Mouse (Mus musculus) lung, embryonic 15.5 days (tissue): ENCODE measurements around the gene Gm26620. TPM values are rescaled to one million over a fixed set of nuclear protein-coding genes. Genes with fewer than 3 reads are reported as not detected.

ENCODE experiments used
- ATAC-seq: fragments of 200-750 bp; cut with Nextera tagmentation; 2 replicates; pipeline ENCODE4 v1.8.0; 2017; ENCODE audit warnings: moderate number of reproducible peaks, borderline replicate concordance; ENCODE audit not compliant: low FRiP score, low TSS enrichment; ENCODE audit errors: extremely low read depth
- H3K27ac ChIP-seq: fragments of 300-500 bp; sonication (generic); 2 replicates; pipeline ENCODE4 v1.5.1; 2015; ENCODE audit warnings: moderate library complexity, mild to moderate bottlenecking, inconsistent platforms
- H3K27me3 ChIP-seq: fragments of 300-500 bp; sonication (generic); 2 replicates; pipeline ENCODE4 v1.6.1; 2015; ENCODE audit warnings: inconsistent platforms
- H3K36me3 ChIP-seq: fragments of 300-500 bp; sonication (generic); 2 replicates; pipeline ENCODE4 v1.6.1; 2015; ENCODE audit warnings: inconsistent platforms
- H3K4me1 ChIP-seq: fragments of 300-500 bp; sonication (generic); 2 replicates; pipeline ENCODE4 v1.6.1; 2015; ENCODE audit warnings: inconsistent platforms
- H3K4me2 ChIP-seq: fragments of 300-500 bp; sonication (generic); 2 replicates; pipeline ENCODE4 v1.6.1; 2015; ENCODE audit warnings: inconsistent platforms, mild to moderate bottlenecking, moderate library complexity
- H3K4me3 ChIP-seq: fragments of 300-500 bp; sonication (generic); 2 replicates; pipeline ENCODE4 v1.5.1; 2015; ENCODE audit warnings: mild to moderate bottlenecking, inconsistent platforms
- H3K9ac ChIP-seq: fragments of 300-500 bp; sonication (generic); 2 replicates; pipeline ENCODE4 v1.6.1; 2015; ENCODE audit warnings: inconsistent platforms
- H3K9me3 ChIP-seq: fragments of 300-500 bp; sonication (generic); 2 replicates; pipeline ENCODE4 v1.6.1; 2016; ENCODE audit warnings: inconsistent platforms
- WGBS: fragments of 180-500 bp; shearing (Covaris S2); methylation state at CpG from one replicate; pipeline ENCODE4 v1.1.7; 2015; 5-methylcytosine and 5-hydroxymethylcytosine counted together
- polyA plus RNA-seq: library from polyadenylated mRNA; unstranded; fragments of >200 nt; fragmentation: Nextera tagmentation; extraction: Ambion mirVana; gene quantifications from 2 replicates; pipeline ENCODE4 v1.2.1, GENCODE M21; 2015

Gm26620 gene
- polyA plus RNA-seq, 1 experiment from 2014 or later, result 0.79 TPM

GRCm38 (mm10) chr1:170926941-170927340 lies 42.1 kb downstream of the Gm26620 start:
- 46% methylated on average over 6 of the region's 6 CpGs for WGBS
- H3K4me1 ChIP-seq, result no peaks in the 10 kb centered on the region
- H3K4me2 ChIP-seq, result no peak overlapping the region
- H3K9ac ChIP-seq, result no peak overlapping the region
- no peaks in the 10 kb centered on the region for H3K9me3 ChIP-seq
- H3K27me3 ChIP-seq, result no peaks in the 10 kb centered on the region
- no peak overlapping the region for H3K27ac ChIP-seq
- H3K4me3 ChIP-seq, result no peak overlapping the region
- no peaks in the 10 kb centered on the region for H3K36me3 ChIP-seq
- no peak for ATAC-seq

- no peaks in the 10 kb centered on the region for H3K27me3 ChIP-seq
- 76% methylated on average over 3 of the region's 3 CpGs for WGBS
- ATAC-seq, result no peak
These were observed 42.5 kb downstream of the Gm26620 start, which contains the start of gene Fcrla for GRCm38 (mm10) chr1:170927378-170927777. Gene Fcrla, minus strand, starts transcription at chr1:170927583.

GRCm38 (mm10) chr1:170928467-170928866 lies 43.6 kb downstream of the Gm26620 start:
- H3K36me3 ChIP-seq, result no peaks in the 10 kb centered on the region
- 72% methylated on average over 2 of the region's 2 CpGs for WGBS
- H3K9me3 ChIP-seq, result no peaks in the 10 kb centered on the region
- no peak overlapping the region for H3K4me3 ChIP-seq
- H3K9ac ChIP-seq, result no peak overlapping the region
- H3K27ac ChIP-seq, result no peak overlapping the region
- no peak overlapping the region for H3K4me2 ChIP-seq
- no peak for ATAC-seq
- no peaks in the 10 kb centered on the region for H3K4me1 ChIP-seq
- H3K27me3 ChIP-seq, result no peaks in the 10 kb centered on the region

More at GRCm38 (mm10) chr1:170927378-170927777, 42.5 kb downstream of the Gm26620 start, which contains the start of gene Fcrla:
- no peak within 1 kb of the TSS for H3K4me3 ChIP-seq
- H3K4me1 ChIP-seq, result no peaks in the 10 kb centered on the region
- no peaks in the 10 kb centered on the region for H3K36me3 ChIP-seq
- H3K9me3 ChIP-seq, result no peaks in the 10 kb centered on the region
- H3K9ac ChIP-seq, result no peak within 1 kb of the TSS
- H3K27ac ChIP-seq, result no peak within 1 kb of the TSS
- no peak within 1 kb of the TSS for H3K4me2 ChIP-seq

GRCm38 (mm10) chr1:170929245-170929644 lies 44.4 kb downstream of the Gm26620 start:
- Histone ChIP-seq H3K4me3 (no peak overlapping the region), H3K4me2 (no peak overlapping the region), H3K9me3 (no peaks in the 10 kb centered on the region), H3K27me3 (no peaks in the 10 kb centered on the region), H3K4me1 (no peaks in the 10 kb centered on the region), H3K36me3 (no peaks in the 10 kb centered on the region), H3K9ac (no peak overlapping the region), H3K27ac (no peak overlapping the region)
- WGBS, result 76% methylated on average over 4 of the region's 4 CpGs
- no peak for ATAC-seq

GRCm38 (mm10) chr1:170932043-170932442 lies 47.2 kb downstream of the Gm26620 start:
- Histone ChIP-seq H3K4me3 (no peak overlapping the region), H3K4me1 (no peaks in the 10 kb centered on the region), H3K27ac (no peak overlapping the region), H3K36me3 (no peaks in the 10 kb centered on the region), H3K9me3 (no peaks in the 10 kb centered on the region), H3K4me2 (no peak overlapping the region), H3K9ac (no peak overlapping the region), H3K27me3 (no peaks in the 10 kb centered on the region)
- 78% methylated on average over 3 of the region's 3 CpGs for WGBS
- ATAC-seq, result no peak

GRCm38 (mm10) chr1:170933386-170933920 lies 48.6 kb downstream of the Gm26620 start:
- H3K4me3 ChIP-seq, result no peak overlapping the region
- H3K9ac ChIP-seq, result no peak overlapping the region
- no peak overlapping the region for H3K4me2 ChIP-seq
- WGBS, result 65% methylated on average over 6 of the region's 6 CpGs
- no peaks in the 10 kb centered on the region for H3K36me3 ChIP-seq
- H3K27me3 ChIP-seq, result no peaks in the 10 kb centered on the region
- no peak overlapping the region for H3K27ac ChIP-seq
- no peaks in the 10 kb centered on the region for H3K9me3 ChIP-seq
- ATAC-seq, result no peak
- H3K4me1 ChIP-seq, result no peaks in the 10 kb centered on the region

GRCm38 (mm10) chr1:170933940-170934339 lies 49.1 kb downstream of the Gm26620 start:
- no peaks in the 10 kb centered on the region for H3K36me3 ChIP-seq
- no peak overlapping the region for H3K4me2 ChIP-seq
- no peak overlapping the region for H3K27ac ChIP-seq
- ATAC-seq, result no peak
- H3K27me3 ChIP-seq, result no peaks in the 10 kb centered on the region
- 68% methylated on average over 1 of the region's 1 CpGs for WGBS
- H3K9me3 ChIP-seq, result no peaks in the 10 kb centered on the region
- H3K4me3 ChIP-seq, result no peak overlapping the region
- H3K9ac ChIP-seq, result no peak overlapping the region
- no peaks in the 10 kb centered on the region for H3K4me1 ChIP-seq

- WGBS, result 46% methylated on average over 2 of the region's 2 CpGs
- no peak for ATAC-seq
These were observed 49.5 kb downstream of the Gm26620 start for GRCm38 (mm10) chr1:170934383-170934782.

More at GRCm38 (mm10) chr1:170934383-170934782, 49.5 kb downstream of the Gm26620 start:
- Histone ChIP-seq H3K9ac (no peak overlapping the region), H3K4me1 (no peaks in the 10 kb centered on the region), H3K27ac (no peak overlapping the region), H3K9me3 (no peaks in the 10 kb centered on the region), H3K36me3 (no peaks in the 10 kb centered on the region), H3K4me2 (no peak overlapping the region), H3K4me3 (no peak overlapping the region), H3K27me3 (no peaks in the 10 kb centered on the region)

Other genes with a start within 250 kb of the Gm26620 start
- gene Olfml2b, start 240.5 kb upstream of the Gm26620 start, polyA plus RNA-seq, result 20.9 and 21.2 TPM in 2 replicates
- 9.1 and 10.1 TPM in 2 replicates for gene Atf6, start 17.3 kb upstream of the Gm26620 start, polyA plus RNA-seq
- 34.1 and 37.0 TPM in 2 replicates for gene Dusp12, start 475 bp downstream of the Gm26620 start, polyA plus RNA-seq
- gene Fcrlb, start 27.9 kb downstream of the Gm26620 start, polyA plus RNA-seq, result not detected in 2 replicates
- 0.14 TPM in 1 of 2 replicates, not detected in the other for gene Fcrla, start 42.5 kb downstream of the Gm26620 start, polyA plus RNA-seq
- 2.8 and 3.7 TPM in 2 replicates for gene Fcgr2b, start 91.5 kb downstream of the Gm26620 start, polyA plus RNA-seq
- 0.42 and 0.66 TPM in 2 replicates for gene Fcgr4, start 133.9 kb downstream of the Gm26620 start, polyA plus RNA-seq
- 13.2 and 15.1 TPM in 2 replicates for gene Fcgr3, start 179.9 kb downstream of the Gm26620 start, polyA plus RNA-seq
- 7.2 and 8.3 TPM in 2 replicates for gene Cfap126, start 228.9 kb downstream of the Gm26620 start, polyA plus RNA-seq